Mouse (Mus musculus) R1 (cell line): ENCODE measurements around the gene Oog2.
"Not testable (repeated sequence)": the region's sequence is repeated elsewhere in the genome, so short reads cannot be mapped to it uniquely, and the experiment has no call there.

Source experiments
- DNase-seq: peaks from one replicate; pipeline ENCODE4 v3.0.0-alpha.2; 2018; ENCODE audit warnings: low read depth, low spot score

Oog2 gene

GRCm38 (mm10) chr4:144190419-144190818 lies at the start of gene Oog2:
Oog2 (plus strand) TSS chr4:144190719.
- DNase-seq, result no peak

GRCm38 (mm10) chr4:144162563-144162962 lies 28.0 kb upstream of the Oog2 start, which contains the start of gene Oog3:
Oog3 (minus strand) TSS chr4:144162663.
- DNase-seq, result no peak

GRCm38 (mm10) chr4:144213218-144213617 lies 22.7 kb downstream of the Oog2 start, which contains the start of gene C87977:
C87977 (minus strand) TSS chr4:144213318.
- DNase-seq, result not testable (repeated sequence)
